Comparison of ENCODE assay signal across 26 mouse cellular contexts in genomic region chr5:148690158-148690822, GRCm38 (mm10).
DNase-seq lines count a peak whose midpoint lies in the region; ATAC-seq lines count a peak whose summit lies in the region.
"Had no signal": no experiment of that assay in that cellular context is flagged by ENCODE, and none has a peak within 500 bp of the region (broad histone marks: within the 10 kb centered on the region; RNA-seq: fewer than 3 reads in every experiment).

No protein-coding gene starts in this region.

- no peaks in the 10 kb centered on the region for H3K9me3 ChIP-seq in forebrain, embryonic 14.5 days (replicated peaks; ENCODE audit: control insufficient read depth, low read length)
- peaks cover 8% of the 10 kb centered on the region for H3K9me3 ChIP-seq in forebrain, embryonic 13.5 days (replicated peaks)
- H3K9me3 ChIP-seq in kidney, embryonic 16.5 days (ENCODE audit: low read length): no peaks in the 10 kb centered on the region; the same call in 1 of the 2 replicates
- H3K9me3 ChIP-seq in liver, embryonic 13.5 days (replicated peaks): no peaks in the 10 kb centered on the region

- no peak for DNase-seq in forebrain, embryonic 14.5 days (ENCODE audit: low spot score)
- DNase-seq in kidney, postnatal 10 days: no peak
- peak; percentile 52 for DNase-seq in c-Kit-positive CD71-positive TER-119-positive erythroid progenitor cells, embryonic 14.5 days (ENCODE audit: low spot score)
- DNase-seq in liver, embryonic 13.5 days: peak; percentile 77
- DNase-seq in spleen, postnatal 36 days (ENCODE audit: low spot score in 2 of 2): no peak
- DNase-seq: adrenal gland, postnatal 14 days; cerebellum, adult 11-12 months; embryo, embryonic 11 days; gastrocnemius, postnatal 14 days; heart, adult 2 months; heart, postnatal 10 days; kidney, adult 8-10 months; kidney, postnatal 36 days; layer of hippocampus, adult 9-11 months; lung, adult 2 months; lung, postnatal 4 days; spleen, adult 18-20 months; thymus, postnatal 14 days had no signal

- no peak overlapping the region for H3K4me2 ChIP-seq in forebrain, embryonic 14.5 days (ENCODE audit: low read length)
- no peak overlapping the region for H3K4me2 ChIP-seq in forebrain, embryonic 13.5 days
- H3K4me2 ChIP-seq in kidney, embryonic 16.5 days (replicated peaks; ENCODE audit: low read depth, low read length): no peak overlapping the region
- H3K4me2 ChIP-seq in liver, embryonic 13.5 days: peak overlapping the region; percentile 64
- H3K4me2 ChIP-seq: embryonic facial prominence, embryonic 15.5 days; hindbrain, embryonic 13.5 days; neural tube, embryonic 12.5 days had no signal

- no peak overlapping the region for H3K27ac ChIP-seq in forebrain, embryonic 14.5 days (ENCODE audit: low read depth, low read length)
- no peak overlapping the region for H3K27ac ChIP-seq in forebrain, embryonic 13.5 days
- no peak overlapping the region for H3K27ac ChIP-seq in kidney, embryonic 16.5 days (ENCODE audit: low read length)
- H3K27ac ChIP-seq in liver, embryonic 13.5 days: peak overlapping the region; percentile 79
- H3K27ac ChIP-seq: embryonic facial prominence, embryonic 15.5 days; heart, adult 2 months; hindbrain, embryonic 13.5 days; neural tube, embryonic 12.5 days had no signal

- H3K36me3 ChIP-seq in forebrain, embryonic 14.5 days (ENCODE audit: control insufficient read depth, insufficient read depth, low read length): no peaks in the 10 kb centered on the region
- H3K36me3 ChIP-seq in forebrain, embryonic 13.5 days (ENCODE audit: poor library complexity, severe bottlenecking): no peaks in the 10 kb centered on the region
- H3K36me3 ChIP-seq in kidney, embryonic 16.5 days (ENCODE audit: insufficient read depth, low read length): no peaks in the 10 kb centered on the region
- H3K36me3 ChIP-seq in liver, embryonic 13.5 days: no peaks in the 10 kb centered on the region
- H3K36me3 ChIP-seq: embryonic facial prominence, embryonic 15.5 days; G1E; hindbrain, embryonic 13.5 days; neural tube, embryonic 12.5 days had no signal

- H3K27me3 ChIP-seq in forebrain, embryonic 14.5 days (replicated peaks; ENCODE audit: control insufficient read depth, insufficient read depth, low read length): no peaks in the 10 kb centered on the region
- no peaks in the 10 kb centered on the region for H3K27me3 ChIP-seq in forebrain, embryonic 13.5 days
- no peaks in the 10 kb centered on the region for H3K27me3 ChIP-seq in kidney, embryonic 16.5 days (ENCODE audit: insufficient read depth, low read length)
- no peaks in the 10 kb centered on the region for H3K27me3 ChIP-seq in liver, embryonic 13.5 days
- H3K27me3 ChIP-seq: hindbrain, embryonic 13.5 days; neural tube, embryonic 12.5 days had no signal

- ATAC-seq in forebrain, embryonic 14.5 days: 0 out of 2 replicates have a peak, but pooled peaks have one; percentile 3
- ATAC-seq in forebrain, embryonic 13.5 days: no peak
- ATAC-seq in kidney, embryonic 16.5 days (ENCODE audit: low FRiP score, low TSS enrichment): peak; percentile 46; the same call in 1 of the 2 replicates
- ATAC-seq in liver, embryonic 13.5 days (ENCODE audit: low read depth): peak; percentile 93
- ATAC-seq in erythroid progenitor cell, adult 5-6 weeks (replicated peaks; ENCODE audit: low FRiP score, poor library complexity, severe bottlenecking): no peak
- ATAC-seq: activated CD4-positive, CD25-positive, alpha-beta regulatory T cell, adult 4 months had no signal

- WGBS in forebrain, embryonic 14.5 days: 71% methylated on average over 7 of the region's 7 CpGs
- whole genome bisulfite sequencing in forebrain, embryonic 13.5 days: 67% methylated on average over 7 of the region's 7 CpGs
- 69% methylated on average over 7 of the region's 7 CpGs for WGBS in kidney, embryonic 16.5 days
- WGBS in liver, embryonic 13.5 days (ENCODE audit: insufficient replicate concordance): 25% methylated on average over 7 of the region's 7 CpGs

- peaks cover 19% of the 10 kb centered on the region for H3K4me1 ChIP-seq in forebrain, embryonic 14.5 days (ENCODE audit: control insufficient read depth, insufficient read depth, low read length)
- H3K4me1 ChIP-seq in forebrain, embryonic 13.5 days: peaks cover 48% of the 10 kb centered on the region
- H3K4me1 ChIP-seq in kidney, embryonic 16.5 days (ENCODE audit: insufficient read depth, low read length): 0 out of 2 replicates have a peak, but pooled peaks cover 3% of the 10 kb centered on the region
- H3K4me1 ChIP-seq in liver, embryonic 13.5 days (replicated peaks): peaks cover 51% of the 10 kb centered on the region
- H3K4me1 ChIP-seq: neural tube, embryonic 12.5 days had no signal

- no peak overlapping the region for H3K4me3 ChIP-seq in forebrain, embryonic 14.5 days (ENCODE audit: low read depth, low read length)
- H3K4me3 ChIP-seq in forebrain, embryonic 13.5 days: no peak overlapping the region
- H3K4me3 ChIP-seq in kidney, embryonic 16.5 days (ENCODE audit: low read length): no peak overlapping the region
- H3K4me3 ChIP-seq in liver, embryonic 13.5 days (replicated peaks): 0 out of 2 replicates have a peak overlapping the region, but pooled peaks have one; percentile 13
- H3K4me3 ChIP-seq: embryonic facial prominence, embryonic 15.5 days; heart, adult 2 months; hindbrain, embryonic 13.5 days; neural tube, embryonic 12.5 days had no signal

- no peak overlapping the region for H3K9ac ChIP-seq in forebrain, embryonic 14.5 days (ENCODE audit: low read length)
- H3K9ac ChIP-seq in forebrain, embryonic 13.5 days: no peak overlapping the region
- no peak overlapping the region for H3K9ac ChIP-seq in kidney, embryonic 16.5 days (replicated peaks; ENCODE audit: low read length)
- peak overlapping the region; percentile 49; the same call in 1 of the 2 replicates for H3K9ac ChIP-seq in liver, embryonic 13.5 days
- H3K9ac ChIP-seq: embryonic facial prominence, embryonic 15.5 days; hindbrain, embryonic 13.5 days; neural tube, embryonic 12.5 days had no signal

Comparison
In these comparisons a context has a peak if more than half of its experiments do, and no peak if none do; other contexts are left out.
1. ATAC-seq: peak in forebrain, embryonic 14.5 days (single experiment), kidney, embryonic 16.5 days (single experiment) and liver, embryonic 13.5 days (single experiment); none in forebrain, embryonic 13.5 days (single experiment) and erythroid progenitor cell, adult 5-6 weeks (single experiment).
2. DNase-seq: peak in c-Kit-positive CD71-positive TER-119-positive erythroid progenitor cells, embryonic 14.5 days (single experiment) and liver, embryonic 13.5 days (single experiment); none in forebrain, embryonic 14.5 days (single experiment), kidney, postnatal 10 days (single experiment) and spleen, postnatal 36 days (0 of 2).